Mouse (Mus musculus): ENCODE results near the gene Lingo1. TPM values are rescaled to one million over a fixed set of nuclear protein-coding genes. Genes with fewer than 3 reads are reported as not detected.

Lingo1 gene
- polyA plus RNA-seq, 1 experiment from 2014 or later = 3.2 TPM

GRCm38 (mm10) chr9:56619715-56620114, 176.6 kb downstream of the Lingo1 start:
- Histone ChIP-seq H3K9me3 (replicated peaks; ENCODE audit: low read length) (no peaks in the 10 kb centered on the region), H3K36me3 (ENCODE audit: insufficient read depth, low read length) (no peaks in the 10 kb centered on the region), H3K4me2 (ENCODE audit: low read length) (no peak overlapping the region), H3K4me1 (replicated peaks; ENCODE audit: insufficient read depth, low read length) (no peaks in the 10 kb centered on the region), H3K27me3 (ENCODE audit: insufficient read depth, low read length) (peaks cover 6% of the 10 kb centered on the region; the same call in 1 of the 2 replicates), H3K9ac (ENCODE audit: low read depth, low read length) (no peak overlapping the region), H3K27ac (no peak overlapping the region), H3K4me3 (replicated peaks; ENCODE audit: low read depth, low read length) (no peak overlapping the region)
- no peak for TF ChIP-seq CTCF (IDR thresholded peaks at IDR 0.05; ENCODE audit: low read depth)
- DNase-seq (ENCODE audit: low spot score) (no peak), ATAC-seq (replicated peaks; ENCODE audit: low FRiP score, low read depth) (no peak)
- 89% methylated on average over 23 of the region's 23 CpGs for WGBS

GRCm38 (mm10) chr9:56618660-56619059, 177.6 kb downstream of the Lingo1 start:
- Histone ChIP-seq H3K9ac (ENCODE audit: low read depth, low read length) (no peak overlapping the region), H3K27me3 (ENCODE audit: insufficient read depth, low read length) (peaks cover 6% of the 10 kb centered on the region; the same call in 1 of the 2 replicates), H3K27ac (no peak overlapping the region), H3K4me2 (ENCODE audit: low read length) (no peak overlapping the region), H3K4me1 (replicated peaks; ENCODE audit: insufficient read depth, low read length) (no peaks in the 10 kb centered on the region), H3K36me3 (ENCODE audit: insufficient read depth, low read length) (no peaks in the 10 kb centered on the region), H3K4me3 (replicated peaks; ENCODE audit: low read depth, low read length) (no peak overlapping the region), H3K9me3 (replicated peaks; ENCODE audit: low read length) (no peaks in the 10 kb centered on the region)
- TF ChIP-seq CTCF (IDR thresholded peaks at IDR 0.05; ENCODE audit: low read depth) = no peak
- DNase-seq (ENCODE audit: low spot score) (no peak), ATAC-seq (replicated peaks; ENCODE audit: low FRiP score, low read depth) (no peak)
- 83% methylated on average over 4 of the region's 4 CpGs for WGBS

GRCm38 (mm10) chr9:56616061-56616460, 180.2 kb downstream of the Lingo1 start:
- Histone ChIP-seq H3K4me1 (replicated peaks; ENCODE audit: insufficient read depth, low read length) (0 out of 2 replicates have a peak, but pooled peaks cover 7% of the 10 kb centered on the region), H3K9me3 (replicated peaks; ENCODE audit: low read length) (no peaks in the 10 kb centered on the region), H3K4me3 (replicated peaks; ENCODE audit: low read depth, low read length) (no peak overlapping the region), H3K27me3 (ENCODE audit: insufficient read depth, low read length) (peaks cover 6% of the 10 kb centered on the region; the same call in 1 of the 2 replicates), H3K9ac (ENCODE audit: low read depth, low read length) (no peak overlapping the region), H3K4me2 (ENCODE audit: low read length) (no peak overlapping the region), H3K36me3 (ENCODE audit: insufficient read depth, low read length) (no peaks in the 10 kb centered on the region), H3K27ac (no peak overlapping the region)
- no peak for DNase-seq (ENCODE audit: low spot score)
- WGBS = 83% methylated on average over 3 of the region's 3 CpGs
- no peak for ATAC-seq (replicated peaks; ENCODE audit: low FRiP score, low read depth)
- TF ChIP-seq CTCF (IDR thresholded peaks at IDR 0.05; ENCODE audit: low read depth) = no peak

- no peak for DNase-seq (ENCODE audit: low spot score)
- Histone ChIP-seq H3K4me1 (replicated peaks; ENCODE audit: insufficient read depth, low read length) (0 out of 2 replicates have a peak, but pooled peaks cover 7% of the 10 kb centered on the region), H3K27ac (no peak overlapping the region), H3K9me3 (replicated peaks; ENCODE audit: low read length) (no peaks in the 10 kb centered on the region), H3K9ac (ENCODE audit: low read depth, low read length) (no peak overlapping the region), H3K4me3 (replicated peaks; ENCODE audit: low read depth, low read length) (no peak overlapping the region), H3K4me2 (ENCODE audit: low read length) (no peak overlapping the region), H3K27me3 (ENCODE audit: insufficient read depth, low read length) (no peaks in the 10 kb centered on the region), H3K36me3 (ENCODE audit: insufficient read depth, low read length) (no peaks in the 10 kb centered on the region)
- WGBS = 28% methylated on average over 12 of the region's 12 CpGs
- no peak for TF ChIP-seq CTCF (IDR thresholded peaks at IDR 0.05; ENCODE audit: low read depth)
- ATAC-seq (replicated peaks; ENCODE audit: low FRiP score, low read depth) = no peak
These were observed 183.5 kb downstream of the Lingo1 start for GRCm38 (mm10) chr9:56612798-56613183.

GRCm38 (mm10) chr9:56611912-56612797, 184.1 kb downstream of the Lingo1 start:
- no peak for TF ChIP-seq CTCF (IDR thresholded peaks at IDR 0.05; ENCODE audit: low read depth)
- Histone ChIP-seq H3K4me2 (ENCODE audit: low read length) (no peak overlapping the region), H3K27ac (no peak overlapping the region), H3K4me3 (replicated peaks; ENCODE audit: low read depth, low read length) (no peak overlapping the region), H3K9ac (ENCODE audit: low read depth, low read length) (no peak overlapping the region), H3K9me3 (replicated peaks; ENCODE audit: low read length) (no peaks in the 10 kb centered on the region), H3K27me3 (ENCODE audit: insufficient read depth, low read length) (no peaks in the 10 kb centered on the region), H3K36me3 (ENCODE audit: insufficient read depth, low read length) (no peaks in the 10 kb centered on the region), H3K4me1 (replicated peaks; ENCODE audit: insufficient read depth, low read length) (0 out of 2 replicates have a peak, but pooled peaks cover 7% of the 10 kb centered on the region)
- DNase-seq (ENCODE audit: low spot score) (no peak), ATAC-seq (replicated peaks; ENCODE audit: low FRiP score, low read depth) (no peak)
- WGBS = 84% methylated on average over 8 of the region's 8 CpGs

GRCm38 (mm10) chr9:56610955-56611354, 185.3 kb downstream of the Lingo1 start:
- 0 out of 2 replicates have a peak, but pooled peaks cover 7% of the 10 kb centered on the region for H3K4me1 ChIP-seq (replicated peaks; ENCODE audit: insufficient read depth, low read length)
- DNase-seq (ENCODE audit: low spot score) = no peak
- no peak overlapping the region for H3K4me3 ChIP-seq (replicated peaks; ENCODE audit: low read depth, low read length)
- H3K27ac ChIP-seq = no peak overlapping the region
- H3K4me2 ChIP-seq (ENCODE audit: low read length) = no peak overlapping the region
- H3K36me3 ChIP-seq (ENCODE audit: insufficient read depth, low read length) = no peaks in the 10 kb centered on the region
- WGBS = 79% methylated on average over 6 of the region's 6 CpGs
- no peaks in the 10 kb centered on the region for H3K9me3 ChIP-seq (replicated peaks; ENCODE audit: low read length)
- H3K9ac ChIP-seq (ENCODE audit: low read depth, low read length) = no peak overlapping the region
- no peak for TF ChIP-seq CTCF (IDR thresholded peaks at IDR 0.05; ENCODE audit: low read depth)
- ATAC-seq (replicated peaks; ENCODE audit: low FRiP score, low read depth) = no peak
- no peaks in the 10 kb centered on the region for H3K27me3 ChIP-seq (ENCODE audit: insufficient read depth, low read length)

Data from kidney, postnatal 0 days (tissue).